Mouse (Mus musculus) embryonic facial prominence, embryonic 13.5 days (tissue): ENCODE data around the gene Zcchc13. TPM values are rescaled to one million over a fixed set of nuclear protein-coding genes. Genes with fewer than 3 reads are reported as not detected.

ENCODE experiments used
- ATAC-seq: fragments of 200-750 bp; cut with Nextera tagmentation; 2 replicates; pipeline ENCODE4 v1.8.0; 2017; ENCODE audit warnings: low read depth; ENCODE audit not compliant: insufficient number of reproducible peaks, insufficient read depth, low FRiP score, low TSS enrichment
- H3K27ac ChIP-seq: fragments of 300-500 bp; sonication (generic); 2 replicates; pipeline ENCODE4 v1.5.1; 2015; ENCODE audit warnings: moderate library complexity, mild to moderate bottlenecking, inconsistent platforms
- H3K27me3 ChIP-seq: fragments of 300-500 bp; sonication (generic); 2 replicates; pipeline ENCODE4 v1.6.1; 2015; ENCODE audit warnings: mild to moderate bottlenecking, inconsistent platforms
- H3K36me3 ChIP-seq: fragments of 300-500 bp; sonication (generic); 2 replicates; pipeline ENCODE4 v1.6.1; 2015; ENCODE audit warnings: mild to moderate bottlenecking, inconsistent platforms
- H3K4me1 ChIP-seq: fragments of 300-500 bp; sonication (generic); 2 replicates; pipeline ENCODE4 v1.6.1; 2015; ENCODE audit warnings: inconsistent platforms
- H3K4me2 ChIP-seq: fragments of 300-500 bp; sonication (generic); 2 replicates; pipeline ENCODE4 v1.6.1; 2015; ENCODE audit warnings: moderate library complexity, mild to moderate bottlenecking, inconsistent platforms
- H3K4me3 ChIP-seq: fragments of 300-500 bp; sonication (generic); 2 replicates; pipeline ENCODE4 v1.5.1; 2015; ENCODE audit warnings: mild to moderate bottlenecking, inconsistent platforms
- H3K9ac ChIP-seq: fragments of 300-500 bp; sonication (generic); 2 replicates; pipeline ENCODE4 v1.6.1; 2015; ENCODE audit warnings: mild to moderate bottlenecking, inconsistent platforms
- H3K9me3 ChIP-seq: fragments of 300-500 bp; sonication (generic); 2 replicates; pipeline ENCODE4 v1.6.1; 2016; ENCODE audit warnings: inconsistent platforms
- WGBS: fragments of 180-500 bp; shearing (Covaris S2); methylation state at CpG from one replicate; pipeline ENCODE4 v1.1.7; 2015; ENCODE audit warnings: mixed read lengths; 5-methylcytosine and 5-hydroxymethylcytosine counted together
- polyA plus RNA-seq: library from polyadenylated mRNA; unstranded; fragments of >200 nt; fragmentation: Nextera tagmentation; extraction: Ambion mirVana; gene quantifications from 2 replicates; pipeline ENCODE4 v1.2.1, GENCODE M21; 2015

Zcchc13 gene
- not detected in 2 replicates for polyA plus RNA-seq

DNA sequence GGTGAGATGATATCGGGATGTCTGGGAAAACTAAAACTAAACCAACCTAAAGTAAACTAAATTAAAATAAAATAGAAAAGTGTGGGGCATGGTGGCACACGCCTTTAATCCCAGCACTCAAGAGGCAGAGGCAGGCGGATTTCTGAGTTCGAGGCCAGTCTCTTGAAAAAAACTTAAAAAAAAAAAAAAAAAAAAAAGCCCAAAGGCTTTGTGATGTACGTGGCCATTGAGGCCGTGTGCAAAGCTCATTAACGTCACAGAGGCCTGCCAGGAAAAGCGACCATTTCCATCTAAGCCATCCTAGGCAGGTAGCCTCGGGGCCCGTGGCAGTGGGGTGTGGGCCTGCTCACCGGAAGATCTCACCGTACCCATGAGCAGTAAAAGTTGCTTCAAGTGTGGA, at the start of gene Zcchc13:
Zcchc13 (plus strand) TSS at position 284 of the 400 bp plus-strand sequence.
- H3K4me2 ChIP-seq = no peak within 1 kb of the TSS
- H3K27me3 ChIP-seq = peaks cover 9% of the 10 kb centered on the region
- 79% methylated on average over 12 of the region's 12 CpGs for WGBS
- no peak within 1 kb of the TSS for H3K4me3 ChIP-seq
- no peaks in the 10 kb centered on the region for H3K4me1 ChIP-seq
- no peak within 1 kb of the TSS for H3K27ac ChIP-seq
- no peaks in the 10 kb centered on the region for H3K36me3 ChIP-seq
- no peak within 1 kb of the TSS for H3K9ac ChIP-seq
- H3K9me3 ChIP-seq = no peaks in the 10 kb centered on the region
- ATAC-seq = no peak

- Histone ChIP-seq H3K27ac (no peak overlapping the region), H3K4me3 (no peak overlapping the region), H3K9ac (no peak overlapping the region), H3K4me2 (no peak overlapping the region), H3K4me1 (no peaks in the 10 kb centered on the region), H3K9me3 (no peaks in the 10 kb centered on the region), H3K36me3 (peaks cover 13% of the 10 kb centered on the region; the same call in 1 of the 2 replicates), H3K27me3 (no peaks in the 10 kb centered on the region)
- no peak for ATAC-seq
- 79% methylated on average over 1 of the region's 1 CpGs for WGBS
Observed at GRCm38 (mm10) chrX:103584262-103584661, 46.1 kb upstream of the Zcchc13 start.

- no peak overlapping the region for H3K4me2 ChIP-seq
- H3K9ac ChIP-seq = no peak overlapping the region
- H3K27ac ChIP-seq = no peak overlapping the region
- ATAC-seq = no peak
- H3K9me3 ChIP-seq = no peaks in the 10 kb centered on the region
- H3K36me3 ChIP-seq = peaks cover 23% of the 10 kb centered on the region
- no peaks in the 10 kb centered on the region for H3K4me1 ChIP-seq
- no peaks in the 10 kb centered on the region for H3K27me3 ChIP-seq
- H3K4me3 ChIP-seq = no peak overlapping the region
- WGBS = 82% methylated on average over 6 of the region's 6 CpGs
Observed at GRCm38 (mm10) chrX:103592056-103592455, 38.3 kb upstream of the Zcchc13 start.

- no peak for ATAC-seq
- no peaks in the 10 kb centered on the region for H3K4me1 ChIP-seq
- WGBS = 94% methylated on average over 5 of the region's 5 CpGs
- H3K4me3 ChIP-seq = no peak overlapping the region
- H3K36me3 ChIP-seq = peaks cover 72% of the 10 kb centered on the region
- H3K27me3 ChIP-seq = no peaks in the 10 kb centered on the region
- no peak overlapping the region for H3K4me2 ChIP-seq
- no peak overlapping the region for H3K27ac ChIP-seq
- H3K9me3 ChIP-seq = no peaks in the 10 kb centered on the region
- no peak overlapping the region for H3K9ac ChIP-seq
Observed at GRCm38 (mm10) chrX:103602553-103602952, 27.8 kb upstream of the Zcchc13 start.

DNA sequence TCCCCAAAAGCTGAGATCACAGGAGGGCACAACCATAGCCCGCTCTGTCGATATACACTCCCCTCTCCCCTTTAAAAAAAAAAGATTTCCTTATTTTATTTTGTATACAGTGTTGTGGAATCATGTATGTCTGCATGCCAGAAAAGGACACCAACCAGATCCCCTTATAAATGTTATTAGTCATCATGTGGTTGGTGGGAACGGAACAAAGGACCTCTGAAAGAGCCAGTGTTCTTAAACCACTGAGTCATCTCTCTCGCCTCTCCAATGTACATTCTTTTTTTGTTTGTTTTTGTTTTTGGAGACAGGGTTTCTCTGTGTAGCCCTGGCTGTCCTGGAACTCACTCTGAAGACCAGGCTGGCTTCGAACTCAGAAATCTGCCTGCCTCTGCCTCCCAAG, 26.2 kb upstream of the Zcchc13 start:
- no peaks in the 10 kb centered on the region for H3K27me3 ChIP-seq
- no peaks in the 10 kb centered on the region for H3K4me1 ChIP-seq
- H3K9me3 ChIP-seq = no peaks in the 10 kb centered on the region
- H3K4me2 ChIP-seq = no peak overlapping the region
- no peak overlapping the region for H3K9ac ChIP-seq
- no peak overlapping the region for H3K4me3 ChIP-seq
- no peak for ATAC-seq
- 90% methylated on average over 5 of the region's 5 CpGs for WGBS
- H3K36me3 ChIP-seq = peaks cover 69% of the 10 kb centered on the region
- no peak overlapping the region for H3K27ac ChIP-seq

DNA sequence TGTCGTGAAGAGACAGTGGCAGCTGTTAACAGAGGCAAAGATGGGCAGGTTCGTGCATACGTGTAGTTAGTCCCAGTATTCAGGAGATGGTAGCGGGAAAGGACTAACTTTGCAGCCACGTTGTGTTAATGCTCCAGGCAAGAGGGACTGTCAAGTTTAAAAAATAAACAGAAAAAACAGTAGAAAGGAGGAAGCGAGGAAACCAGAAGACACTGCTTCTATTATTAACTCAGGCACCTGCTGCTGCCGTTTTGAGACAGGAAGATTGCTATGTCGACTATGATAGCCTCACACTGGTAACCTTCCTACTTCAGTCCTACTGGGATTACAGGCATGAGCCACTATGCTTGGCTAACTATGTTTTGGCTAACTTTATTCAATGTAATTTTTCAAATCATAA, 24.9 kb upstream of the Zcchc13 start:
- H3K4me1 ChIP-seq = no peaks in the 10 kb centered on the region
- no peak overlapping the region for H3K4me2 ChIP-seq
- no peak overlapping the region for H3K9ac ChIP-seq
- 92% methylated on average over 8 of the region's 8 CpGs for WGBS
- peaks cover 74% of the 10 kb centered on the region for H3K36me3 ChIP-seq
- no peak overlapping the region for H3K27ac ChIP-seq
- no peaks in the 10 kb centered on the region for H3K27me3 ChIP-seq
- ATAC-seq = no peak
- no peaks in the 10 kb centered on the region for H3K9me3 ChIP-seq
- no peak overlapping the region for H3K4me3 ChIP-seq

- no peaks in the 10 kb centered on the region for H3K9me3 ChIP-seq
- no peak overlapping the region for H3K4me2 ChIP-seq
- H3K4me1 ChIP-seq = no peaks in the 10 kb centered on the region
- peaks cover 43% of the 10 kb centered on the region for H3K36me3 ChIP-seq
- H3K27me3 ChIP-seq = no peaks in the 10 kb centered on the region
- WGBS = 91% methylated on average over 5 of the region's 5 CpGs
- H3K4me3 ChIP-seq = no peak overlapping the region
- no peak overlapping the region for H3K27ac ChIP-seq
- H3K9ac ChIP-seq = no peak overlapping the region
- ATAC-seq = no peak
Observed at GRCm38 (mm10) chrX:103610401-103610800, 20.0 kb upstream of the Zcchc13 start.

- ATAC-seq = no peak
- no peak overlapping the region for H3K9ac ChIP-seq
- H3K4me3 ChIP-seq = no peak overlapping the region
- H3K36me3 ChIP-seq = peaks cover 34% of the 10 kb centered on the region
- H3K9me3 ChIP-seq = no peaks in the 10 kb centered on the region
- no peak overlapping the region for H3K4me2 ChIP-seq
- 90% methylated on average over 2 of the region's 2 CpGs for WGBS
- no peaks in the 10 kb centered on the region for H3K27me3 ChIP-seq
- no peaks in the 10 kb centered on the region for H3K4me1 ChIP-seq
- no peak overlapping the region for H3K27ac ChIP-seq
Observed at GRCm38 (mm10) chrX:103611462-103611861, 18.9 kb upstream of the Zcchc13 start.

DNA sequence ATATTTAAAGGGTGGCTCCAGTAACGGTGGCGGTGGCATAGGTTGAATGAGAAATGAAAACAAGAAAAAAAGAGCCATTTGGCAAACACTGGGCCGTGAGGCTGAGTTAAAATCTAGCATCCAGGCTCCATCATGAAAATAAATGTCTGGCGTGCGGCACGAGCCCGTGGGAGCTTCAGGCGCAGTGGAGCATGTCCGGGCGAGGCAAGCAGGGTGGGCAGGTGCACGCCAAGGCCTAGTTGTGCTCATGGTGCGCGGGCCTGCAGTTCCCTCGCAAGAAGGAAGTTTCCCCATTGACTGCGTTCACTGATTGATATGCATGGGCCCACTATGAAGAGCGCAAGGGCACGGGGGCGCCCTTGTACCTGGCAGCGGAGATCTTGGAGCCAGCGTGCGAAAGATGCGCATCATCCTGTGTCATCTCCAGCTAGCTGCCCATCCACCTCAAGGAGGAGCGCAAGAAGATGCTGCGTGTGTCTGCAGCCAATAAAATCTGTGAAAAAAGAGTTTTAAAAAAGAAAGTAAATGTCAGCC, 15.6 kb upstream of the Zcchc13 start:
- Histone ChIP-seq H3K27ac (no peak overlapping the region), H3K36me3 (peaks cover 13% of the 10 kb centered on the region), H3K9me3 (no peaks in the 10 kb centered on the region), H3K27me3 (no peaks in the 10 kb centered on the region), H3K4me2 (no peak overlapping the region), H3K9ac (no peak overlapping the region), H3K4me3 (no peak overlapping the region), H3K4me1 (0 out of 2 replicates have a peak, but pooled peaks cover 4% of the 10 kb centered on the region)
- WGBS = 91% methylated on average over 24 of the region's 24 CpGs
- ATAC-seq = no peak

- 0 out of 2 replicates have a peak, but pooled peaks cover 4% of the 10 kb centered on the region for H3K4me1 ChIP-seq
- H3K36me3 ChIP-seq = peaks cover 10% of the 10 kb centered on the region
- H3K27ac ChIP-seq = 0 out of 2 replicates have a peak overlapping the region, but pooled peaks have one; percentile 93
- H3K4me3 ChIP-seq = peak overlapping the region; percentile 47
- 72% methylated on average over 4 of the region's 4 CpGs for WGBS
- H3K4me2 ChIP-seq = peak overlapping the region; percentile 62
- H3K9me3 ChIP-seq = no peaks in the 10 kb centered on the region
- ATAC-seq = no peak
- H3K27me3 ChIP-seq = no peaks in the 10 kb centered on the region
- H3K9ac ChIP-seq = peak overlapping the region; percentile 66
Observed at GRCm38 (mm10) chrX:103615453-103615852, 14.9 kb upstream of the Zcchc13 start.

GRCm38 (mm10) chrX:103616162-103616535, 14.2 kb upstream of the Zcchc13 start:
- Histone ChIP-seq H3K36me3 (peaks cover 9% of the 10 kb centered on the region), H3K27ac (peak overlapping the region; percentile 93), H3K9me3 (no peaks in the 10 kb centered on the region), H3K27me3 (no peaks in the 10 kb centered on the region), H3K4me2 (peak overlapping the region; percentile 62), H3K4me3 (peak overlapping the region; percentile 47), H3K9ac (peak overlapping the region; percentile 66), H3K4me1 (0 out of 2 replicates have a peak, but pooled peaks cover 4% of the 10 kb centered on the region)
- WGBS = 27% methylated on average over 19 of the region's 19 CpGs
- ATAC-seq = no peak

GRCm38 (mm10) chrX:103616536-103617404, 13.6 kb upstream of the Zcchc13 start:
- Histone ChIP-seq H3K9ac (peak overlapping the region; percentile 66), H3K4me2 (peak overlapping the region; percentile 62), H3K4me3 (peak overlapping the region; percentile 47), H3K27me3 (no peaks in the 10 kb centered on the region), H3K9me3 (no peaks in the 10 kb centered on the region), H3K27ac (peak overlapping the region; percentile 93), H3K4me1 (0 out of 2 replicates have a peak, but pooled peaks cover 4% of the 10 kb centered on the region), H3K36me3 (peaks cover 9% of the 10 kb centered on the region)
- ATAC-seq = peak; percentile 94
- under 1% methylated on average over 35 of the region's 50 CpGs for whole genome bisulfite sequencing
